Mouse (Mus musculus): Measurements from ENCODE around the gene Psma6. TPM values are rescaled to one million over a fixed set of nuclear protein-coding genes. Genes with fewer than 3 reads are reported as not detected.
A peak's percentile ranks its signal among the peaks of the same experiment; 100 is the strongest.

The Psma6 gene
- total and polyA plus RNA-seq, 2 experiments from 2014 or later, result 131 to 465 TPM

DNA sequence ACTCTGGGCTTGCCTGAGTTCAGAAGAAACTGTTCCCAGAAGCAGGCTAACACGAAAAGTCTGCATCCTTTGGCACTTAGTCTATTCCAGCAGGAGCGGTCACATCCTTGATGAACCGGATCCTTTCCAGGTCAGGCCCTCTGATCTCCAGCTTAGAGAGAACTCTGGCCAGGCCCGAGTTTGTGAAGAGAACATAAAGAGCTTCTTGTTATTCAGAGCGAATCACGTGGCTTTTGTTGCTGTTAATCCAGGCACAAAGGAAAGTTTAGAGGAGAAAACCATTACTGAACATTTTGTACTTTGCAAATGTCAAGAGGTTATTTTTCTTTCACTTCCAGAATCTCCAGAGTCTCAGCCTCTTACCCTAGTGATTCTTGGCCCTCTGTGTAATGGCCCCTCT is 1.9 kb downstream of the Psma6 start:
- Histone ChIP-seq H3K4me1 (ENCODE audit: insufficient read depth) (no peaks in the 10 kb centered on the region), H3K27ac (ENCODE audit: low read depth, low read length) (no peak overlapping the region), H3K9me3 (ENCODE audit: low read length) (no peaks in the 10 kb centered on the region), H3K27me3 (ENCODE audit: insufficient read depth, low read length) (no peaks in the 10 kb centered on the region), H3K9ac (no peak overlapping the region), H3K4me3 (ENCODE audit: low read depth, low read length) (no peak overlapping the region), H3K36me3 (ENCODE audit: insufficient read depth) (no peaks in the 10 kb centered on the region; the same call in 1 of the 2 replicates), H3K4me2 (ENCODE audit: low read depth) (no peak overlapping the region)
- ATAC-seq (no peak), DNase-seq (no peak)
- WGBS, result 13% methylated on average over 6 of the region's 6 CpGs
- no peak for TF ChIP-seq CTCF (IDR thresholded peaks at IDR 0.05; ENCODE audit: low read depth)

DNA sequence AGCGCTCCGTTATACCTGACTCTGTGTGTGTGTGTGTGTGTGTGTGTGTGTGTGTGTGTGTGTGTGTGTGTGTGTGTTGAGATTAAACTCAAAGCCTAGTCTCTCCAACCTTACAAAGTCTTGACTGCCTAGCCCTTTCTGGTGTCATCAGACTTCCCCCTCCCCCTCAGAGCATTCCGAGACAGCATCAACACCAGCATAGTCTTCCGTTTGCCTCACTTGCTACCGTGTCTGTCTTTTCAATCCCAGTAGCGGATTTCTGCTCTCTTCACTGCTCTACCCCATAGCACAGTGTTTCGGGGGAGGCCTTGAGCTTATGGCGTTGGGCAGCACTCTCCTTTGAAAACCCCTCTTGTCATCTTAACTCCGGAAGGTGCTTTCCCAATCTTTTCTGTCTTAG is 2.4 kb downstream of the Psma6 start:
- DNase-seq, result no peak
- H3K9ac ChIP-seq, result no peak overlapping the region
- H3K4me3 ChIP-seq (ENCODE audit: low read depth, low read length), result no peak overlapping the region
- H3K27ac ChIP-seq (ENCODE audit: low read depth, low read length), result no peak overlapping the region
- H3K9me3 ChIP-seq (ENCODE audit: low read length), result no peaks in the 10 kb centered on the region
- H3K4me2 ChIP-seq (ENCODE audit: low read depth), result no peak overlapping the region
- no peak for TF ChIP-seq CTCF (IDR thresholded peaks at IDR 0.05; ENCODE audit: low read depth)
- H3K36me3 ChIP-seq (ENCODE audit: insufficient read depth), result no peaks in the 10 kb centered on the region; the same call in 1 of the 2 replicates
- 59% methylated on average over 9 of the region's 9 CpGs for WGBS
- H3K27me3 ChIP-seq (ENCODE audit: insufficient read depth, low read length), result no peaks in the 10 kb centered on the region
- H3K4me1 ChIP-seq (ENCODE audit: insufficient read depth), result no peaks in the 10 kb centered on the region
- ATAC-seq, result no peak

DNA sequence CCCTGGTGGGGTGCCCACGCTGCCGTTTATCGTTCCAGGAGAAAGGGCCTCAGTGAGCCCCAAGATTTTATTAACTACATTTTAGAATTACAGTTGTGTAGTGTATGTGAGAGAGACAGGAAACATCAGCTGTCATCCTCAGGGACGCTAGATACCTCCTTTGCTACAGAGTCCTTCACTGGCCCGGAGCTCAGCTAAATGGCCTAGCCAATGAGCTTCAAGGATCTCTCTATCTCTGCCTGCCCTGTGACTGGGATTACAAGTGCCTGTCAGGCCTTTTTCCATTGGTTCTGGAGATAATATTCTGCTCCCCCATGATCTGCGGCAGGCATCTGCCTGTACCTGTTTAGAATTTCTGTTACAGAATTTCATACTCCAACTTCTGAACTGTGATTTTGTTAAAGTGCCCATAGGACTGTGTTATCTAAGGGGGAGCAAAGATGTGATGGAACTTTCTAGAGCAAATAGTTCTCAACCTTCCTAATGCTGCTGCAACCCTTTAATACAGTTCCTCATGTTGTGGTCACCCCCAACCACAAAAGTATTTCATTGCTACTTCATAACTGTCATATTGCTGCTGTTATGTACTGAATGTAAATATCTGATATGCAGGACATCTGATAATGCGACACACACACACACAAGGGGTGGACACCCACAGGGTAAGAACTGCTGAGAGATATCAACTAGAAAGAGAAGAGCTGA is 3.2 kb downstream of the Psma6 start:
- Histone ChIP-seq H3K27me3 (ENCODE audit: insufficient read depth, low read length) (no peaks in the 10 kb centered on the region), H3K9ac (no peak overlapping the region), H3K4me2 (ENCODE audit: low read depth) (no peak overlapping the region), H3K27ac (ENCODE audit: low read depth, low read length) (no peak overlapping the region), H3K4me1 (ENCODE audit: insufficient read depth) (no peaks in the 10 kb centered on the region), H3K36me3 (ENCODE audit: insufficient read depth) (no peaks in the 10 kb centered on the region; the same call in 1 of the 2 replicates), H3K9me3 (ENCODE audit: low read length) (no peaks in the 10 kb centered on the region), H3K4me3 (ENCODE audit: low read depth, low read length) (no peak overlapping the region)
- ATAC-seq (no peak), DNase-seq (no peak)
- WGBS, result 80% methylated on average over 7 of the region's 7 CpGs
- no peak for TF ChIP-seq CTCF (IDR thresholded peaks at IDR 0.05; ENCODE audit: low read depth)

DNA sequence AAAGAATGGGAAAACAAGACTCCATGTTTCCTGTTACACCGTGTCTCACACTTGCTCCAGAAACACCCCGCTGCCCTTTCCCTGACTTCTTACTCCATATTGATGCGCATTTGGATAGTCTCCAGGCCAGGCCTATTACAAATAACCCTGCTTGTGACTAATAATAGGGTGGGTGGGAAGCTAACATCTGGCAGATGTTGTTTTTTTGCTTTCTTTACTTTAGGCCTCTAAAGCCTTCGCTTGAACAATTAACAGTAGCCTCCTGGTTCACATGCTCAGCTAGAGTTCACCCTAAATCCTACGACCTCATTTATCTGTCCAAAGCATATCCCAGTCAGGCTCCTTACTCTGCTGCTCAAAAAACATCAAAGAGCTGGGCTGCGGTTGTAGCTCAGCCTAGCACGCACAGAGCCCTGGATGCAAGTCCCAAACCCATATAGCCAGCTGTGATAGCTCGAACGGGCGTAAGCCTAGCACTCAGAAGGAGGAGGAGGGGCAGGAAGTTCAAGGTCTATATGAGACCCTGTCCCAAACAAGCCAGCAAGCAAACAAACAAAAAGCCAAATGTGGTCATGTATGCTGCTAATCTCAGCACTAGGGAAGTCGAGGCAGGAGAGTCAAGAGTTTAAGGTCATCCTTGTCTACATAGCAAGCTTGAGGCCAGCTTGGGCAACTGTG is 3.9 kb downstream of the Psma6 start:
- ATAC-seq, result no peak
- H3K4me3 ChIP-seq (ENCODE audit: low read depth, low read length), result no peak overlapping the region
- H3K9me3 ChIP-seq (ENCODE audit: low read length), result no peaks in the 10 kb centered on the region
- no peaks in the 10 kb centered on the region for H3K27me3 ChIP-seq (ENCODE audit: insufficient read depth, low read length)
- DNase-seq, result no peak
- WGBS, result 69% methylated on average over 11 of the region's 11 CpGs
- no peak overlapping the region for H3K4me2 ChIP-seq (ENCODE audit: low read depth)
- TF ChIP-seq CTCF (IDR thresholded peaks at IDR 0.05; ENCODE audit: low read depth), result no peak
- 0 out of 2 replicates have a peak overlapping the region, but pooled peaks have one; percentile 4 for H3K27ac ChIP-seq (ENCODE audit: low read depth, low read length)
- no peak overlapping the region for H3K9ac ChIP-seq
- no peaks in the 10 kb centered on the region for H3K4me1 ChIP-seq (ENCODE audit: insufficient read depth)
- no peaks in the 10 kb centered on the region for H3K36me3 ChIP-seq (ENCODE audit: insufficient read depth)

DNA sequence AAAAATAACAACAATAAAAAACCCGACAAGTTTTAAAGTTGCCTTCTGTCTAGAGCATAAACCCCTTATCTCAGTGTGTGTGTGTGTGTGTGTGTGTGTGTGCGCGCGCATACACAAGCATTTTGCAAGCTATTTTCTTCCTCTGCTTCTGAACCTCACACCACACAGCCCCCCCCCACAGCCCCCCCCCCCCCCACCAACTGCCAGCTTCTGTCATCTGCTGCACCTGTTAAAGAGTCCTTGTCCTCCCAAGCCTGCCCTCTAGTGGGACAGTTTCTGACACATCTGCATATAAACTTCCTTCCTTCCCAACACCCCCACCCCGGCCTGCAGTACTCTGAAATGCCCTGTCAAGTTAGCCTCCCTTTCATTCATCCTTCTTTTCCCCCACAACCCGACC is 4.5 kb downstream of the Psma6 start:
- Histone ChIP-seq H3K4me2 (ENCODE audit: low read depth) (no peak overlapping the region), H3K27me3 (ENCODE audit: insufficient read depth, low read length) (no peaks in the 10 kb centered on the region), H3K4me1 (ENCODE audit: insufficient read depth) (no peaks in the 10 kb centered on the region), H3K27ac (ENCODE audit: low read depth, low read length) (no peak overlapping the region), H3K9me3 (ENCODE audit: low read length) (no peaks in the 10 kb centered on the region), H3K9ac (no peak overlapping the region), H3K4me3 (ENCODE audit: low read depth, low read length) (no peak overlapping the region), H3K36me3 (ENCODE audit: insufficient read depth) (no peaks in the 10 kb centered on the region)
- peak; percentile 36 for DNase-seq
- 67% methylated on average over 6 of the region's 6 CpGs for WGBS
- 0 out of 2 replicates have a peak, but pooled peaks have one; percentile 36 for ATAC-seq
- TF ChIP-seq CTCF (IDR thresholded peaks at IDR 0.05; ENCODE audit: low read depth), result peak; percentile 42

DNA sequence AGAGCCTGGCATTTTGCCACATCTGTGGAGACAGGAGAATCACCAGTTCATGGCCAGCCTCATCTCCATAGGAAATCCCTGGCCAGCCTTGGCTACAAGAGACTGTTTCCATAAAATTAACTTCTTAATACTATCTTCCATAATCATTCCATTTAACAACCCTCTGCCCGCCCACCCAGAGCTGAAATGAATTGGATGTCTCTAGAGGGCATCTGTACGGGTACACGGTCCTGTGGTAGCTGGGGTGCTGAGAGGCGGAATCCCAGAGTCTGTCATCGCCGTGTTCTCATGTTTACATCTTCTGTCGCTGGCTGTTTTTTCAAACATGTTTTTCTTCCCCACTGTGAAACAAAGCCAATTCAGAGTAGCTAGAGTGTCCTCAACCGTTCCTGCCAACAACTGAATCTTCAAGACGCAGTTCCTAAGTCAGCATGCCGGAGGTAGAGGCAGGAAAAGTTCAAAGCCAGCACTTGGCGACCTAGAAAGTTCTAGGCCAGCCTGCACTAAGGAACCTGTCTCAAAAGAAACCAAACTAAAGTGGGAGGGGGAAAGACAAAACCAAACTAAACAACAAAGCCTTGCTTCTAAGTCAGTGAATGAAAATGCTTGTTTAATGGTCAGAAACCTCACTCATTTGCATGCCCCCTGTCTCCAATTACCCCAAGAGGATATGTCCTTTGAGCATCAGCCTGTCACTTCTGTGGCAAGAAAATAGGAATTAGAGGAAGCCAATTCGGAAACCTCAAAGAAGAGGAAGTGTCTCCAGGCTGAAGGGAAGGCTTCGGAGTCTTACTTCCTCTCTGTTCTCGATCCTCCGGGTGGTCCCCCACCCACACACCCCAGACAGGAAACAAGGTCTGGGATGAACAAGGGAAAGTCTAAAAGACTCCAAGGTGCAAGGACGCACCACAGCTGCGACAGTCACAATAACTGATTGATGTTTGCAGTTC is 5.4 kb downstream of the Psma6 start:
- DNase-seq (no peak), ATAC-seq (no peak)
- WGBS, result 82% methylated on average over 17 of the region's 17 CpGs
- H3K4me3 ChIP-seq (ENCODE audit: low read depth, low read length), result no peak overlapping the region
- no peak overlapping the region for H3K4me2 ChIP-seq (ENCODE audit: low read depth)
- no peak overlapping the region for H3K27ac ChIP-seq (ENCODE audit: low read depth, low read length)
- no peak overlapping the region for H3K9ac ChIP-seq
- no peaks in the 10 kb centered on the region for H3K27me3 ChIP-seq (ENCODE audit: insufficient read depth, low read length)
- no peaks in the 10 kb centered on the region for H3K36me3 ChIP-seq (ENCODE audit: insufficient read depth)
- no peaks in the 10 kb centered on the region for H3K9me3 ChIP-seq (ENCODE audit: low read length)
- TF ChIP-seq CTCF (IDR thresholded peaks at IDR 0.05; ENCODE audit: low read depth), result no peak
- H3K4me1 ChIP-seq (ENCODE audit: insufficient read depth), result no peaks in the 10 kb centered on the region
